Mouse (Mus musculus) hindbrain, embryonic 16.5 days (tissue): ENCODE data around the gene Slc8a1. TPM values are rescaled to one million over a fixed set of nuclear protein-coding genes. Genes with fewer than 3 reads are reported as not detected.

Experiments
- ATAC-seq: fragments of 200-750 bp; cut with Nextera tagmentation; 2 replicates; pipeline ENCODE4 v1.8.0; 2017; ENCODE audit warnings: moderate TSS enrichment, moderate library complexity
- H3K27ac ChIP-seq: fragments of 300-500 bp; sonication (generic); 2 replicates; pipeline ENCODE4 v1.5.1; 2014; ENCODE audit warnings: low read depth, mild to moderate bottlenecking, control low read depth, low read length, moderate library complexity
- H3K27me3 ChIP-seq: fragments of 300-500 bp; sonication (generic); replicated peaks from 2 replicates; pipeline ENCODE4 v1.6.1; 2014; ENCODE audit warnings: low read length; ENCODE audit not compliant: control insufficient read depth, insufficient read depth
- H3K36me3 ChIP-seq: fragments of 300-500 bp; sonication (generic); 2 replicates; pipeline ENCODE4 v1.6.1; 2014; ENCODE audit warnings: mild to moderate bottlenecking, low read length, moderate library complexity, mixed read lengths; ENCODE audit not compliant: control insufficient read depth, insufficient read depth
- H3K4me1 ChIP-seq: fragments of 300-500 bp; sonication (generic); 2 replicates; pipeline ENCODE4 v1.6.1; 2014; ENCODE audit warnings: low read depth, low read length; ENCODE audit not compliant: control insufficient read depth, insufficient read depth
- H3K4me2 ChIP-seq: fragments of 300-500 bp; sonication (generic); 2 replicates; pipeline ENCODE4 v1.6.1; 2014; ENCODE audit warnings: mild to moderate bottlenecking, low read length, control low read depth, moderate library complexity
- H3K4me3 ChIP-seq: fragments of 300-500 bp; sonication (generic); 2 replicates; pipeline ENCODE4 v1.5.1; 2014; ENCODE audit warnings: mild to moderate bottlenecking, low read length, control low read depth, moderate library complexity
- H3K9ac ChIP-seq: fragments of 300-500 bp; sonication (generic); 2 replicates; pipeline ENCODE4 v1.6.1; 2014; ENCODE audit warnings: low read depth, mild to moderate bottlenecking, control low read depth, low read length, moderate library complexity
- H3K9me3 ChIP-seq: fragments of 300-500 bp; sonication (generic); 2 replicates; pipeline ENCODE4 v1.6.1; 2014; ENCODE audit warnings: mild to moderate bottlenecking, low read length, moderate library complexity; ENCODE audit not compliant: control insufficient read depth
- WGBS: fragments of 180-500 bp; shearing (Covaris S2); extraction: QIAGEN DNeasy Blood & Tissue Kit; methylation state at CpG from one replicate; pipeline ENCODE4 v1.1.7; 2014; 5-methylcytosine and 5-hydroxymethylcytosine counted together
- polyA plus RNA-seq: library from polyadenylated mRNA; unstranded; fragments of >200 nt; fragmentation: Nextera tagmentation; extraction: Ambion mirVana; gene quantifications from 2 replicates; pipeline ENCODE4 v1.2.1, GENCODE M21; 2015

Slc8a1 gene
- polyA plus RNA-seq, 1 experiment from 2014 or later, result 19.7 TPM

- 0 out of 2 replicates have a peak, but pooled peaks have one; percentile 35 for ATAC-seq
- Histone ChIP-seq H3K9me3 (no peaks in the 10 kb centered on the region), H3K36me3 (peaks cover 10% of the 10 kb centered on the region), H3K4me2 (no peak overlapping the region), H3K4me1 (peaks cover 4% of the 10 kb centered on the region; the same call in 1 of the 2 replicates), H3K4me3 (no peak overlapping the region), H3K27ac (no peak overlapping the region), H3K27me3 (no peaks in the 10 kb centered on the region), H3K9ac (no peak overlapping the region)
- 95% methylated on average over 4 of the region's 4 CpGs for WGBS
These were observed 335.1 kb downstream of the Slc8a1 start for GRCm38 (mm10) chr17:81403121-81403520.

- Histone ChIP-seq H3K4me3 (no peak overlapping the region), H3K9ac (no peak overlapping the region), H3K9me3 (no peaks in the 10 kb centered on the region), H3K36me3 (peaks cover 8% of the 10 kb centered on the region), H3K4me1 (peaks cover 4% of the 10 kb centered on the region; the same call in 1 of the 2 replicates), H3K27ac (no peak overlapping the region), H3K4me2 (no peak overlapping the region), H3K27me3 (no peaks in the 10 kb centered on the region)
- 59% methylated on average over 2 of the region's 2 CpGs for WGBS
- peak; percentile 50 for ATAC-seq
These were observed 335.5 kb downstream of the Slc8a1 start for GRCm38 (mm10) chr17:81402636-81403035.

GRCm38 (mm10) chr17:81400377-81400776, 337.8 kb downstream of the Slc8a1 start:
- Histone ChIP-seq H3K4me2 (no peak overlapping the region), H3K27me3 (no peaks in the 10 kb centered on the region), H3K36me3 (no peaks in the 10 kb centered on the region), H3K4me3 (no peak overlapping the region), H3K9ac (no peak overlapping the region), H3K9me3 (no peaks in the 10 kb centered on the region), H3K27ac (no peak overlapping the region), H3K4me1 (peaks cover 4% of the 10 kb centered on the region; the same call in 1 of the 2 replicates)
- ATAC-seq, result no peak
- WGBS, result 58% methylated on average over 5 of the region's 5 CpGs

- Histone ChIP-seq H3K27me3 (no peaks in the 10 kb centered on the region), H3K4me2 (no peak overlapping the region), H3K36me3 (no peaks in the 10 kb centered on the region), H3K27ac (no peak overlapping the region), H3K4me1 (peaks cover 4% of the 10 kb centered on the region; the same call in 1 of the 2 replicates), H3K9ac (no peak overlapping the region), H3K4me3 (no peak overlapping the region), H3K9me3 (no peaks in the 10 kb centered on the region)
- 40% methylated on average over 1 of the region's 1 CpGs for WGBS
- no peak for ATAC-seq
These were observed 340.7 kb downstream of the Slc8a1 start for GRCm38 (mm10) chr17:81397434-81397833.

GRCm38 (mm10) chr17:81394124-81394523, 344.1 kb downstream of the Slc8a1 start:
- H3K9ac ChIP-seq, result no peak overlapping the region
- ATAC-seq, result no peak

GRCm38 (mm10) chr17:81393040-81393439, 345.1 kb downstream of the Slc8a1 start:
- no peak for ATAC-seq
- WGBS, result 77% methylated on average over 4 of the region's 4 CpGs
- no peak overlapping the region for H3K27ac ChIP-seq
- H3K4me3 ChIP-seq, result no peak overlapping the region
- H3K9me3 ChIP-seq, result no peaks in the 10 kb centered on the region
- 0 out of 2 replicates have a peak, but pooled peaks cover 2% of the 10 kb centered on the region for H3K36me3 ChIP-seq
- H3K27me3 ChIP-seq, result no peaks in the 10 kb centered on the region
- H3K4me2 ChIP-seq, result no peak overlapping the region
- H3K9ac ChIP-seq, result no peak overlapping the region
- H3K4me1 ChIP-seq, result no peaks in the 10 kb centered on the region

More at GRCm38 (mm10) chr17:81394124-81394523, 344.1 kb downstream of the Slc8a1 start:
- Histone ChIP-seq H3K4me1 (no peaks in the 10 kb centered on the region), H3K4me2 (no peak overlapping the region), H3K4me3 (no peak overlapping the region), H3K27me3 (no peaks in the 10 kb centered on the region), H3K36me3 (no peaks in the 10 kb centered on the region), H3K27ac (no peak overlapping the region), H3K9me3 (no peaks in the 10 kb centered on the region)
- 52% methylated on average over 2 of the region's 2 CpGs for WGBS

GRCm38 (mm10) chr17:81391478-81391877, 346.7 kb downstream of the Slc8a1 start:
- WGBS, result 84% methylated on average over 7 of the region's 7 CpGs
- H3K27me3 ChIP-seq, result no peaks in the 10 kb centered on the region
- H3K36me3 ChIP-seq, result 0 out of 2 replicates have a peak, but pooled peaks cover 2% of the 10 kb centered on the region
- H3K9ac ChIP-seq, result no peak overlapping the region
- no peak overlapping the region for H3K27ac ChIP-seq
- no peaks in the 10 kb centered on the region for H3K9me3 ChIP-seq
- no peak for ATAC-seq
- no peak overlapping the region for H3K4me3 ChIP-seq
- H3K4me2 ChIP-seq, result no peak overlapping the region
- H3K4me1 ChIP-seq, result no peaks in the 10 kb centered on the region

- no peak overlapping the region for H3K9ac ChIP-seq
- no peak overlapping the region for H3K27ac ChIP-seq
- ATAC-seq, result 0 out of 2 replicates have a peak, but pooled peaks have one; percentile 67
- H3K9me3 ChIP-seq, result no peaks in the 10 kb centered on the region
- no peaks in the 10 kb centered on the region for H3K4me1 ChIP-seq
- 0 out of 2 replicates have a peak, but pooled peaks cover 2% of the 10 kb centered on the region for H3K36me3 ChIP-seq
- H3K4me2 ChIP-seq, result no peak overlapping the region
- H3K27me3 ChIP-seq, result no peaks in the 10 kb centered on the region
- H3K4me3 ChIP-seq, result no peak overlapping the region
- 78% methylated on average over 3 of the region's 3 CpGs for WGBS
These were observed 347.4 kb downstream of the Slc8a1 start for GRCm38 (mm10) chr17:81390790-81391189.

- WGBS, result 87% methylated on average over 2 of the region's 2 CpGs
- no peak overlapping the region for H3K9ac ChIP-seq
- no peak overlapping the region for H3K27ac ChIP-seq
- no peak for ATAC-seq
- H3K4me2 ChIP-seq, result no peak overlapping the region
- no peaks in the 10 kb centered on the region for H3K27me3 ChIP-seq
- H3K36me3 ChIP-seq, result 0 out of 2 replicates have a peak, but pooled peaks cover 4% of the 10 kb centered on the region
- H3K4me3 ChIP-seq, result no peak overlapping the region
- H3K9me3 ChIP-seq, result no peaks in the 10 kb centered on the region
- no peaks in the 10 kb centered on the region for H3K4me1 ChIP-seq
These were observed 352.1 kb downstream of the Slc8a1 start for GRCm38 (mm10) chr17:81386118-81386517.
